Mouse (Mus musculus): ENCODE results near the gene Mylk.
A peak's percentile ranks its signal among the peaks of the same experiment; 100 is the strongest.

The Mylk gene

GRCm38 (mm10) chr16:34986211-34986825 lies 241.3 kb downstream of the Mylk start:
- DNase-seq (ENCODE audit: low spot score), result peak; percentile 66

GRCm38 (mm10) chr16:34991365-34991764 lies 246.4 kb downstream of the Mylk start:
- no peak for DNase-seq (ENCODE audit: low spot score)

- DNase-seq (ENCODE audit: low spot score), result no peak
These were observed 247.8 kb downstream of the Mylk start for GRCm38 (mm10) chr16:34992854-34993253.

GRCm38 (mm10) chr16:34993694-34994330 lies 248.8 kb downstream of the Mylk start:
- DNase-seq (ENCODE audit: low spot score), result no peak

- DNase-seq (ENCODE audit: low spot score), result no peak
These were observed 249.7 kb downstream of the Mylk start for GRCm38 (mm10) chr16:34994641-34995141.

GRCm38 (mm10) chr16:34996133-34996532 lies 251.1 kb downstream of the Mylk start:
- DNase-seq (ENCODE audit: low spot score), result no peak

GRCm38 (mm10) chr16:34997052-34997451 lies 252.0 kb downstream of the Mylk start:
- no peak for DNase-seq (ENCODE audit: low spot score)

GRCm38 (mm10) chr16:34997576-34997975 lies 252.6 kb downstream of the Mylk start:
- DNase-seq (ENCODE audit: low spot score), result no peak

- DNase-seq (ENCODE audit: low spot score), result no peak
These were observed 254.0 kb downstream of the Mylk start for GRCm38 (mm10) chr16:34999016-34999415.

GRCm38 (mm10) chr16:34999986-35000385 lies 255.0 kb downstream of the Mylk start:
- no peak for DNase-seq (ENCODE audit: low spot score)

- no peak for DNase-seq (ENCODE audit: low spot score)
These were observed 256.0 kb downstream of the Mylk start for GRCm38 (mm10) chr16:35000923-35001560.

GRCm38 (mm10) chr16:35004356-35004755 lies 259.3 kb downstream of the Mylk start:
- DNase-seq (ENCODE audit: low spot score), result no peak

GRCm38 (mm10) chr16:35004756-35005155 lies 259.7 kb downstream of the Mylk start:
- DNase-seq (ENCODE audit: low spot score), result no peak

- no peak for DNase-seq (ENCODE audit: low spot score)
These were observed 261.2 kb downstream of the Mylk start for GRCm38 (mm10) chr16:35006251-35006650.

- no peak for DNase-seq (ENCODE audit: low spot score)
These were observed 262.4 kb downstream of the Mylk start for GRCm38 (mm10) chr16:35007361-35007760.

- no peak for DNase-seq (ENCODE audit: low spot score)
These were observed 263.4 kb downstream of the Mylk start for GRCm38 (mm10) chr16:35008447-35008846.

- DNase-seq (ENCODE audit: low spot score), result no peak
These were observed 268.5 kb downstream of the Mylk start for GRCm38 (mm10) chr16:35013501-35013900.

- no peak for DNase-seq (ENCODE audit: low spot score)
These were observed 271.5 kb downstream of the Mylk start for GRCm38 (mm10) chr16:35016491-35016890.

- DNase-seq (ENCODE audit: low spot score), result no peak
These were observed 273.5 kb downstream of the Mylk start for GRCm38 (mm10) chr16:35018470-35018974.

GRCm38 (mm10) chr16:35021903-35022241 lies 276.9 kb downstream of the Mylk start:
- DNase-seq (ENCODE audit: low spot score), result no peak

GRCm38 (mm10) chr16:35022242-35023137 lies 277.5 kb downstream of the Mylk start, which contains the start of gene Hacd2:
Hacd2 (plus strand) TSS chr16:35022428.
- peak; percentile 98 for DNase-seq (ENCODE audit: low spot score)

GRCm38 (mm10) chr16:35023138-35023735 lies 278.2 kb downstream of the Mylk start:
- DNase-seq (ENCODE audit: low spot score), result no peak

Data from yolk sac, embryonic 10.5 days (tissue).